Mouse (Mus musculus) erythroblast, embryonic 14.5 days (primary cell): ENCODE measurements at regions not wholly inside any gene's neighbourhood (a gene's known extent, or its start where the extent isn't known, plus 50 kb on each side); places are given as distances from the start of the nearest gene placed in this dataset.

ENCODE experiments used
- H3K27me3 ChIP-seq: 2 replicates; pipeline ENCODE4 v1.6.1; 2012; ENCODE audit warnings: inconsistent platforms; ENCODE audit not compliant: control insufficient read depth
- H3K36me3 ChIP-seq: 2 replicates; pipeline ENCODE4 v1.6.1; 2012; ENCODE audit warnings: mild to moderate bottlenecking, inconsistent platforms; ENCODE audit not compliant: control insufficient read depth
- H3K4me1 ChIP-seq: 2 replicates; pipeline ENCODE4 v1.6.1; 2012; ENCODE audit warnings: inconsistent platforms; ENCODE audit not compliant: control insufficient read depth
- H3K4me3 ChIP-seq: replicated peaks from 2 replicates; pipeline ENCODE3; 2012; ENCODE audit warnings: moderate library complexity, mild to moderate bottlenecking, inconsistent platforms
- H3K9me3 ChIP-seq: 2 replicates; pipeline ENCODE4 v1.6.1; 2012; ENCODE audit warnings: low read length, inconsistent platforms, mixed read lengths; ENCODE audit not compliant: control insufficient read depth
- GATA1 ChIP-seq: IDR thresholded peaks from 2 replicates; pipeline ENCODE4 v1.6.1; 2012; ENCODE audit warnings: low read length, inconsistent platforms, mixed read lengths
- TAL1 ChIP-seq: IDR thresholded peaks from 3 replicates; pipeline ENCODE4 v1.6.1; 2012; ENCODE audit warnings: low read length, inconsistent platforms, mixed read lengths

- Histone ChIP-seq H3K27me3 (no peaks in the 10 kb centered on the region), H3K4me3 (no peak overlapping the region), H3K4me1 (no peaks in the 10 kb centered on the region), H3K36me3 (no peaks in the 10 kb centered on the region), H3K9me3 (peaks cover 19% of the 10 kb centered on the region)
- no peak for TF ChIP-seq GATA1
- no peak for TF ChIP-seq TAL1
Observed at GRCm38 (mm10) chr4:153542631-153543031, 60.0 kb upstream of the Ajap1 start.

- Histone ChIP-seq H3K4me3 (no peak overlapping the region), H3K9me3 (peaks cover 25% of the 10 kb centered on the region), H3K27me3 (no peaks in the 10 kb centered on the region), H3K4me1 (no peaks in the 10 kb centered on the region), H3K36me3 (no peaks in the 10 kb centered on the region)
- TF ChIP-seq TAL1 (no peak), GATA1 (no peak)
Observed at GRCm38 (mm10) chr4:153543900-153544648, 61.5 kb upstream of the Ajap1 start.

DNA sequence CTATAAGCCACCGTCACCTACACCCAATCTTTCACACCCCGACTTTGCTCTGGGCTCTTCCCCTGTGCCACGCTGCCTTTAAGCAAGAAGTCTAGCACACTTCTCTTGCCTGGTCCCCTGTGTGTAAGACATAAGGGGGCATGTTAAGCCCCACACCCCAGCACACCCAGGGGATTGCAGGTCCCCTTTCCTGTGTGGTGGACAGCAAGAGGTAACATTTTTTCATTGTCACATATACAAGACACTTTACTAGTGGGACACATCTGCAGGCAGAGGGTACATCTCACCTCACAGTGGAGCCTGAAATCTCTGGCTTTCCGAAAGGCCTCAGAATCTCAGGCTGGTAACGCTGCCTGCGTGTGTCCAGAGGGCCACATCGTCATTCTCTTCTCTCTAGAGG lies 64.1 kb upstream of the Ajap1 start:
- peaks cover 30% of the 10 kb centered on the region for H3K9me3 ChIP-seq
- TF ChIP-seq TAL1: no peak
- no peak for TF ChIP-seq GATA1
- no peak overlapping the region for H3K4me3 ChIP-seq
- no peaks in the 10 kb centered on the region for H3K27me3 ChIP-seq
- no peaks in the 10 kb centered on the region for H3K36me3 ChIP-seq
- no peaks in the 10 kb centered on the region for H3K4me1 ChIP-seq

DNA sequence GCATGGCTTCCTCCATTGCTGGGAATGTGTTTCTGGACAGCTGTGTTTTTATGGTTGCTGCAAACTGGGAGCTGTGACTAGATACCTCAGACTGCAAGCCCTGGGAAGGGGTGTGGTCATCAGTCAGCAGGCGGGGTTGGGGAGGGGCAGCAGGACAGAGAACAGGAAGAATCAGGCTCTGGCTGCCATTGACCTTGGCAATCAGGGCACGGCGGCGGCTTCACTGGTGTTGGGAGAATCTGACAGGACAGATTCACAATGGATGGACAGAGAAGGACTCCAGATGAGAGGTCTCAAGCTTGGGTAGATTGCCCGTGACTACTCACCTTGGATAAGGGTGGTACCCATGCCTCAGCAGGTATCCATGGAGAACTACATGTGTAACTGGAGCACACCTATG lies 64.5 kb upstream of the Ajap1 start:
- Histone ChIP-seq H3K4me1 (no peaks in the 10 kb centered on the region), H3K4me3 (no peak overlapping the region), H3K36me3 (no peaks in the 10 kb centered on the region), H3K27me3 (no peaks in the 10 kb centered on the region), H3K9me3 (peaks cover 30% of the 10 kb centered on the region)
- no peak for TF ChIP-seq TAL1
- no peak for TF ChIP-seq GATA1

DNA sequence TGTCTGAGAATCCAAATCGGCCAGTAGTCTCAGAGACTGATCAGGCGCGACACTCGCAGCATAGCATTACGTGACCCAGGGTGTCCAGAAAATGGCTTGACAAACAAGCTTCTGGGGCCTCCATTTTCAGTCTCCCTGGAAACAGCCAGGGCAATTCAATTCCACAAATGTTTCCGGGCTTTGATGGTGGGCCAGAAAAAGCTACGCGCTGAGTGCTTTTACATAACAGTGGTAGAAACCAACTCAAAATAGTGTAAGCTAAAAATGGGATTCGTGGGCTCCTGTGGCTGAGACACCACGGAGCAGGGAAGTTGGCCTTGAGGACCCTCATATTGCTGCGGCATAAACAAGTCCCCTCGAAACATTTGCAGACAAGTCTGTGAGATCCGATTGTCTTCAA lies 65.3 kb upstream of the Ajap1 start:
- no peaks in the 10 kb centered on the region for H3K27me3 ChIP-seq

DNA sequence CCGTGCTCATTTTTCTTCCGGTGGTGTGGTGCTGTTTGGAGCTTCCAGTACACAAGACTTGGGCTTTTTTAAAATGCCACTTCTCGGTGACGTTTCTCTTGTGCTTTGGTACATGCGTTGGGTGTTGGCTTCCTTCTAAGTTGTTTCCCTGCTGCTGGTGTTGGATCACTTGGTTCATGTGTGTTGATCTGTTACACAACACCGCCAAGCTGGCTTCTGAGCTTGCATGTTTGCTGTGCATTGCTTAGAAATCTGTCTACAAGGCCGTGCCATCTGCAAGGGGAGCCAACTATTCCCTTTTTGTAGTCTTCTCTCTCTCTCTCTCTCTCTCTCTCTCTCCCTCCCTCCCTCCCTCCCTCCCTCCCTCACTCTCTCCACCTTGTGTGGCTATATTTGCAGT lies 68.7 kb upstream of the Ajap1 start:
- H3K9me3 ChIP-seq: peaks cover 36% of the 10 kb centered on the region
- H3K4me3 ChIP-seq: no peak overlapping the region
- no peaks in the 10 kb centered on the region for H3K36me3 ChIP-seq
- TF ChIP-seq GATA1 (no peak), TAL1 (no peak)
- H3K4me1 ChIP-seq: no peaks in the 10 kb centered on the region
- H3K27me3 ChIP-seq: no peaks in the 10 kb centered on the region

More for the DNA sequence above, 65.3 kb upstream of the Ajap1 start:
- no peak overlapping the region for H3K4me3 ChIP-seq
- peaks cover 30% of the 10 kb centered on the region for H3K9me3 ChIP-seq
- H3K36me3 ChIP-seq: no peaks in the 10 kb centered on the region
- TF ChIP-seq GATA1 (no peak), TAL1 (no peak)
- no peaks in the 10 kb centered on the region for H3K4me1 ChIP-seq

GRCm38 (mm10) chr4:153552483-153552882 lies 69.9 kb upstream of the Ajap1 start:
- Histone ChIP-seq H3K36me3 (no peaks in the 10 kb centered on the region), H3K4me3 (no peak overlapping the region), H3K4me1 (no peaks in the 10 kb centered on the region), H3K9me3 (peaks cover 27% of the 10 kb centered on the region), H3K27me3 (no peaks in the 10 kb centered on the region)
- TF ChIP-seq GATA1 (no peak), TAL1 (no peak)

DNA sequence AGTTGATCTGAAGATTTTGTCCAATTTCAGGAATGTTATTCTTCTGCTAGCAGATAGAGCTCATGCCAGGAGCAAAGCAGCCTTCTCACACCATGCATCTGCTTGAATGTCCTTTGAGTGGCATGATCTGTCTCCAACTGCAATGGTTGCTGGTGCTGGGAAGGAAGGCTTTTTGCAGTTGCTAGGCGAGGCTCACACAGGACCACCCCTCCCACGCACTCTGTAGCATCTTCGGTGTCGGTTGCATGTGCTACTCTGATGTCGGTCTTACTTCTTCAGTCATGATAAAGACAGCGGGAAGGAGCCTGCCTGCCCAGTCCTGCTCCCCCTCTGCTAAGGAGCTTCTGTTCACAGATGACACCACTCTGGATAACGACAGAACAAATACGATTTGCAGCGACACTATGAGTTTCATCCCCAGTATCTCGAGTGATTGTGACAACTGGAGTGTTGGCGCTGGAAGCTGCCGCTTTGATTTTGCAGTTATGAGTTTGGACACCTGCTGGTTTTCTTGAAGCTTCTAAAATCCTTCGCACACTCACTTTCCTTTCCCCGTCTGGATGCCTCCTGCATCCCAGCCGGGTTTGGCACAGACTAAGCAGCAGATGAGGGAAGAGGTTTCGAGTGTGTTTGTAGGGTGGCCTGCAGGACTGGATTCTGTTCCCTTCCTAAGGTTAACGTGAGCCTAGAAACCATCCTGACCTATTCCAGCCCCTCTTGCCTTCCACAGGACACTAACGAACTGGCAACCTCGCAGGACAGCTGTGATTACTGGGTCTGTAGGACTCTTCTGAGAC lies 75.4 kb upstream of the Ajap1 start:
- Histone ChIP-seq H3K27me3 (no peaks in the 10 kb centered on the region), H3K4me3 (no peak overlapping the region), H3K4me1 (no peaks in the 10 kb centered on the region), H3K36me3 (no peaks in the 10 kb centered on the region), H3K9me3 (peaks cover 20% of the 10 kb centered on the region)
- no peak for TF ChIP-seq TAL1
- no peak for TF ChIP-seq GATA1

- Histone ChIP-seq H3K27me3 (no peaks in the 10 kb centered on the region), H3K4me1 (no peaks in the 10 kb centered on the region), H3K36me3 (no peaks in the 10 kb centered on the region), H3K4me3 (no peak overlapping the region), H3K9me3 (peaks cover 20% of the 10 kb centered on the region)
- TF ChIP-seq GATA1: no peak
- no peak for TF ChIP-seq TAL1
Observed at GRCm38 (mm10) chr4:153559568-153559967, 77.0 kb upstream of the Ajap1 start.
